Mouse (Mus musculus): Measurements from ENCODE around the gene AC124108.1.

DNA sequence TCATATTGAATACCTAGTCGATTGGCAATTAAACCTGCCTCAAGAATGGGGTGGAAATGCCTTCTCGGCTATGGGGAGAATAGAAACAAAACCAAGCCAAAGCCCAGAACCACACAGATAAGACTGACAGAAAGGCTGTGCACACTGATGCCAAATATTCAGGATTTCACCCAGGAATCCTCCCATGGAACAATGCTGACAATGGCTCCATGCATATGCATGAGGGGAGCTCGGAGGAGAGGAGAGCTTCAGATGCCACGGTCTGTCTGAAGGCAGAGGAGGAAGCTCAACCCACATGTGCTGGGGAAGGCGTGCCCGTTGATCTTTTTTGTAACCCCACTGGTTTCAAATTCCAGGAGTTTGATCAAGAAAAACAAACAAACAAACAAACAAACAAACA, 30.9 kb downstream of the AC124108.1 start:
- TF ChIP-seq TAL1 (IDR thresholded peaks at IDR 0.05; ENCODE audit: low read length) (no peak), GATA1 (IDR thresholded peaks at IDR 0.05; ENCODE audit: low read length) (no peak)
